Mouse (Mus musculus): ENCODE measurements around the gene Mars2. TPM values are rescaled to one million over a fixed set of nuclear protein-coding genes. Genes with fewer than 3 reads are reported as not detected.
A peak's percentile ranks its signal among the peaks of the same experiment; 100 is the strongest.

The Mars2 gene
- total and polyA plus RNA-seq, 2 experiments from 2014 or later: 2.4 to 9.3 TPM

GRCm38 (mm10) chr1:55239237-55239636, 2.3 kb downstream of the Mars2 start:
- DNase-seq (ENCODE audit: low spot score): peak; percentile 84
- 3% methylated on average over 1 of the region's 1 CpGs for WGBS
- peak; percentile 80 for TF ChIP-seq CTCF (IDR thresholded peaks at IDR 0.05; ENCODE audit: low read depth)

GRCm38 (mm10) chr1:55246374-55246773, 9.4 kb downstream of the Mars2 start:
- Histone ChIP-seq H3K9me3 (ENCODE audit: low read length) (no peaks in the 10 kb centered on the region), H3K9ac (replicated peaks; ENCODE audit: low read length) (no peak overlapping the region), H3K4me1 (ENCODE audit: insufficient read depth, low read length) (peaks cover 7% of the 10 kb centered on the region; the same call in 1 of the 2 replicates), H3K36me3 (ENCODE audit: insufficient read depth, low read length) (no peaks in the 10 kb centered on the region), H3K4me2 (ENCODE audit: low read depth, low read length) (no peak overlapping the region), H3K4me3 (ENCODE audit: low read length) (no peak overlapping the region), H3K27me3 (ENCODE audit: insufficient read depth, low read length) (no peaks in the 10 kb centered on the region), H3K27ac (no peak overlapping the region)
- no peak for TF ChIP-seq CTCF (IDR thresholded peaks at IDR 0.05; ENCODE audit: low read depth)
- WGBS: 93% methylated on average over 2 of the region's 2 CpGs
- DNase-seq (ENCODE audit: low spot score) (no peak), ATAC-seq (no peak)

More at GRCm38 (mm10) chr1:55239237-55239636, 2.3 kb downstream of the Mars2 start:
- H3K27me3 ChIP-seq (ENCODE audit: insufficient read depth, low read length): no peaks in the 10 kb centered on the region
- peaks cover 31% of the 10 kb centered on the region for H3K4me1 ChIP-seq (ENCODE audit: insufficient read depth, low read length)
- H3K9ac ChIP-seq (replicated peaks; ENCODE audit: low read length): peak overlapping the region; percentile 60; the same call in 1 of the 2 replicates
- H3K9me3 ChIP-seq (ENCODE audit: low read length): no peaks in the 10 kb centered on the region
- H3K4me3 ChIP-seq (ENCODE audit: low read length): peak overlapping the region; percentile 70
- peak overlapping the region; percentile 93 for H3K4me2 ChIP-seq (ENCODE audit: low read depth, low read length)
- ATAC-seq: no peak
- no peak overlapping the region for H3K27ac ChIP-seq
- H3K36me3 ChIP-seq (ENCODE audit: insufficient read depth, low read length): no peaks in the 10 kb centered on the region

GRCm38 (mm10) chr1:55264385-55264784, 27.4 kb downstream of the Mars2 start:
- H3K27ac ChIP-seq: no peak overlapping the region

GRCm38 (mm10) chr1:55265447-55265846, 28.5 kb downstream of the Mars2 start:
- no peaks in the 10 kb centered on the region for H3K4me1 ChIP-seq (ENCODE audit: insufficient read depth, low read length)
- no peak overlapping the region for H3K4me3 ChIP-seq (ENCODE audit: low read length)
- no peak overlapping the region for H3K4me2 ChIP-seq (ENCODE audit: low read depth, low read length)
- no peaks in the 10 kb centered on the region for H3K27me3 ChIP-seq (ENCODE audit: insufficient read depth, low read length)
- TF ChIP-seq CTCF (IDR thresholded peaks at IDR 0.05; ENCODE audit: low read depth): peak; percentile 34
- H3K9ac ChIP-seq (replicated peaks; ENCODE audit: low read length): no peak overlapping the region
- H3K27ac ChIP-seq: no peak overlapping the region
- no peaks in the 10 kb centered on the region for H3K36me3 ChIP-seq (ENCODE audit: insufficient read depth, low read length)
- no peak for ATAC-seq
- 64% methylated on average over 2 of the region's 2 CpGs for WGBS
- no peaks in the 10 kb centered on the region for H3K9me3 ChIP-seq (ENCODE audit: low read length)
- no peak for DNase-seq (ENCODE audit: low spot score)

More at GRCm38 (mm10) chr1:55264385-55264784, 27.4 kb downstream of the Mars2 start:
- ATAC-seq: no peak
- Histone ChIP-seq H3K9me3 (ENCODE audit: low read length) (no peaks in the 10 kb centered on the region), H3K36me3 (ENCODE audit: insufficient read depth, low read length) (no peaks in the 10 kb centered on the region), H3K9ac (replicated peaks; ENCODE audit: low read length) (no peak overlapping the region), H3K4me2 (ENCODE audit: low read depth, low read length) (no peak overlapping the region), H3K4me3 (ENCODE audit: low read length) (no peak overlapping the region), H3K4me1 (ENCODE audit: insufficient read depth, low read length) (no peaks in the 10 kb centered on the region), H3K27me3 (ENCODE audit: insufficient read depth, low read length) (no peaks in the 10 kb centered on the region)
- WGBS: 75% methylated on average over 2 of the region's 2 CpGs
- DNase-seq (ENCODE audit: low spot score): no peak
- no peak for TF ChIP-seq CTCF (IDR thresholded peaks at IDR 0.05; ENCODE audit: low read depth)

- no peak overlapping the region for H3K27ac ChIP-seq
- no peak overlapping the region for H3K4me2 ChIP-seq (ENCODE audit: low read depth, low read length)
- 78% methylated on average over 9 of the region's 9 CpGs for WGBS
- DNase-seq (ENCODE audit: low spot score) (no peak), ATAC-seq (no peak)
- H3K4me3 ChIP-seq (ENCODE audit: low read length): no peak overlapping the region
- H3K4me1 ChIP-seq (ENCODE audit: insufficient read depth, low read length): no peaks in the 10 kb centered on the region
- TF ChIP-seq CTCF (IDR thresholded peaks at IDR 0.05; ENCODE audit: low read depth): no peak
- no peaks in the 10 kb centered on the region for H3K9me3 ChIP-seq (ENCODE audit: low read length)
- no peaks in the 10 kb centered on the region for H3K36me3 ChIP-seq (ENCODE audit: insufficient read depth, low read length)
- no peaks in the 10 kb centered on the region for H3K27me3 ChIP-seq (ENCODE audit: insufficient read depth, low read length)
- no peak overlapping the region for H3K9ac ChIP-seq (replicated peaks; ENCODE audit: low read length)
Measured at GRCm38 (mm10) chr1:55279081-55279480, 42.1 kb downstream of the Mars2 start.

Other genes starting within 250 kb of the Mars2 start
- 141 and 306 TPM in 2 replicates for gene Sf3b1, start 209.7 kb upstream of the Mars2 start, total RNA-seq (2014; rRNA removed)
- gene Sf3b1, start 209.7 kb upstream of the Mars2 start, polyA plus RNA-seq (2015; fragmentation: Nextera tagmentation; extraction: Ambion mirVana): 261 and 279 TPM in 2 replicates
- gene Coq10b, start 184.4 kb upstream of the Mars2 start, total RNA-seq (2014; rRNA removed): 12.3 and 15.1 TPM in 2 replicates
- 23.3 and 23.7 TPM in 2 replicates for gene Coq10b, start 184.4 kb upstream of the Mars2 start, polyA plus RNA-seq (2015; fragmentation: Nextera tagmentation; extraction: Ambion mirVana)
- 64.3 and 65.2 TPM in 2 replicates for gene Hspe1, start 149.0 kb upstream of the Mars2 start, total RNA-seq (2014; rRNA removed)
- 284 and 309 TPM in 2 replicates for gene Hspe1, start 149.0 kb upstream of the Mars2 start, polyA plus RNA-seq (2015; fragmentation: Nextera tagmentation; extraction: Ambion mirVana)
- 61.6 and 71.8 TPM in 2 replicates for gene Hspd1, start 148.9 kb upstream of the Mars2 start, total RNA-seq (2014; rRNA removed)
- 248 and 253 TPM in 2 replicates for gene Hspd1, start 148.9 kb upstream of the Mars2 start, polyA plus RNA-seq (2015; fragmentation: Nextera tagmentation; extraction: Ambion mirVana)
- gene Mob4, start 105.9 kb upstream of the Mars2 start, total RNA-seq (2014; rRNA removed): 53.6 and 62.9 TPM in 2 replicates
- gene Mob4, start 105.9 kb upstream of the Mars2 start, polyA plus RNA-seq (2015; fragmentation: Nextera tagmentation; extraction: Ambion mirVana): 141 and 146 TPM in 2 replicates
- 11.2 and 14.2 TPM in 2 replicates for gene Rftn2, start 10.4 kb upstream of the Mars2 start, total RNA-seq (2014; rRNA removed)
- gene Rftn2, start 10.4 kb upstream of the Mars2 start, polyA plus RNA-seq (2015; fragmentation: Nextera tagmentation; extraction: Ambion mirVana): 14.9 and 19.9 TPM in 2 replicates
- gene Boll, start 126.3 kb downstream of the Mars2 start, total RNA-seq (2014; rRNA removed): not detected in 2 replicates
- gene Boll, start 126.3 kb downstream of the Mars2 start, polyA plus RNA-seq (2015; fragmentation: Nextera tagmentation; extraction: Ambion mirVana): 0.29 and 0.49 TPM in 2 replicates
- gene Plcl1, start 168.7 kb downstream of the Mars2 start, total RNA-seq (2014; rRNA removed): 7.2 and 8.2 TPM in 2 replicates
- 4.0 and 4.3 TPM in 2 replicates for gene Plcl1, start 168.7 kb downstream of the Mars2 start, polyA plus RNA-seq (2015; fragmentation: Nextera tagmentation; extraction: Ambion mirVana)